Mouse (Mus musculus): ENCODE measurements around the gene Gm17662. TPM values are rescaled to one million over a fixed set of nuclear protein-coding genes. Genes with fewer than 3 reads are reported as not detected.

Gm17662 gene
- not detected for total RNA-seq (2021)

- no peak for DNase-seq
- intact Hi-C loops (cut with DNase I): no loop called here
These were observed at the start of gene Gm17662 for GRCm38 (mm10) chr4:104857029-104857428. Gene Gm17662 (plus strand): TSS chr4:104857329.

GRCm38 (mm10) chr4:104810710-104811286, 46.3 kb upstream of the Gm17662 start:
- peak; percentile 16 for DNase-seq
- intact Hi-C loops (cut with DNase I): no loop called here

- DNase-seq: no peak
- intact Hi-C loops (cut with DNase I): no loop called here
These were observed 43.5 kb upstream of the Gm17662 start for GRCm38 (mm10) chr4:104813617-104814016.

GRCm38 (mm10) chr4:104816519-104817232, 40.5 kb upstream of the Gm17662 start:
- intact Hi-C loops (cut with DNase I): no loop called here
- no peak for DNase-seq

- no peak for DNase-seq
- intact Hi-C loops (cut with DNase I): no loop called here
These were observed 39.6 kb upstream of the Gm17662 start for GRCm38 (mm10) chr4:104817509-104817908.

DNA sequence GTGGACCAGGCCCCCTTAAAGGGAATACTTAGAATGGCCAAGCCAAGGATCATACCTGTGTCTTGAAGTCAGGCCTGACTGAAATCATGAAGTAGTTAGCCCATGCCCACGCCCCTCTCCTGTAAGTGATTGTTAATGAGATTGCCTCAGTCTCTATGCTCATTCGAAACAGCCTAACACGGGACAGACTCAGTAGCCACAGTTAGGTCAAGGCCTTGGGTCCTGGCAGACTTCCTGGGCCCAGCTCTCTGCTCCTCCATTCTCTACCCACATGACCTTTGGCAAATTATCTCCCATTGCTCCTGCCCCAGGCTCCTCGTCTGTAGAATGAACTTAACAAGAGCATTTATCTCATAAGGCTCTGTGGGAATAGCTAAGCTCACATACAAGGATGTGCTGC, 38.1 kb upstream of the Gm17662 start:
- intact Hi-C loops (cut with DNase I): no loop called here
- DNase-seq: no peak

GRCm38 (mm10) chr4:104819891-104820290, 37.2 kb upstream of the Gm17662 start:
- no peak for DNase-seq
- intact Hi-C loops (cut with DNase I): no loop called here

DNA sequence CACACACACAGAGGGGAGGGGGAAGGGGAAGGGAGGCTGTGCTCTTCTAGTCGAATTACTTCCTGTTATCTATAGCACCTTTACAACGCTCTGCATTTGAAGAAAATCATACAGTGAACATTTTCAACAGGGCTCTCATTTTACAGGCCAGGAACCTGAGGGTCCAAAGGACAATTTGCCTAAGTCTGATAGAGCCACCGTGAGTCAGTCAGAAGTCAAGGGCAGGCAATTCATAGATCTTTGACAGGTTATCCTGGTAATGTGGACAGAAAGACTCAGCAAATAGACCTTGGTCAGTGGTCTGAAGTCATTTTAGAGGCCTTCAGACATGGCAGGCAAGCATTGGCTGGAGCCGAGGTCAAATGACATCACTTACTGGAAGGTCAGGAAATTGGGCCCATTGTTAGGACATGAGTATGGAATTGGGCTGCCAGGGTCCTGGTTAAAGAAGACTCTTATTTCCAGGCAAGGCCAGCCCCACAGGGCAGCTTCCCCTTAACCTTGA, 33.5 kb upstream of the Gm17662 start:
- DNase-seq: no peak
- intact Hi-C loops (cut with DNase I): no loop called here

GRCm38 (mm10) chr4:104824381-104825077, 32.6 kb upstream of the Gm17662 start:
- intact Hi-C loops (cut with DNase I): no loop called here
- DNase-seq: no peak

DNA sequence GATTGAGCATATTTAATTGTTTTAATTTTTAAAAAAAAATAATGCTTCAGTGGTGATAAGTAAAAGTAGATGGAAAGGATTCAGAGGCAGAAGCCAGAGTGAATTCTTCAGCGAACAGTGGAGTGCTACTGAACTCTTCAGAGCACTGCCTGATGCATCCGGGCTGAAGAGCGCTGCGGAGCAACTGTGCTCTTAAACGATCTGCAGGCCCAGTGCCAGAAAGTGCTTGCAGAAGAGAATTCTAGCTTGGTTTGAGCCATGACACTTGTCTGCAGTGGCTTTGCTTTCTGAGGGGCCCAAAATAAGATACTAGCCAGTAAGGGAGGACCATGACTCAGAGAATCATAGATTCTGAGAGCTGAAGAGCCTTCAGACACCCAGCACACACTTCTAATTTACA, 28.2 kb upstream of the Gm17662 start:
- DNase-seq: peak; percentile 43

GRCm38 (mm10) chr4:104835096-104835495, 22.0 kb upstream of the Gm17662 start:
- intact Hi-C loops (cut with DNase I): no loop called here
- no peak for DNase-seq

More for the DNA sequence above, 28.2 kb upstream of the Gm17662 start:
- intact Hi-C loops (cut with DNase I): no loop called here

DNA sequence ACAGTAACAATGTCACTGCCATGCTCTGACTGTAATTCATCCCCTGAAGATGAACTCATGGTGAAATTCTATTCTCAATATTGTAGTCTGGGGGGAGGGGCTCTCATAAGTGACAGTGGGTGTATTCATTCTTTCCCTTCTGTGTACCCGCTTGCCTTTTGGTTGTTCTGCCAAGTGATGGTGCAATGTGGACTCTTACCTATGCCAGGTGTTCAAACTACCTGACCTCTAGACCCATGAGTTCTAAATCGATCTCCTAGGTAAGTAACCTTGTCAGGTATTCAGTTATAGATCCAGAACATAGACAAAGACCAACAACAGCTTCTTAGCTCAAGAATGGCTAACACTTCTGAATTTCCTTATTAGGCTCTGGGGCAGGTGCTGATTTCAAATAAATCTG, 18.8 kb upstream of the Gm17662 start:
- intact Hi-C loops (cut with DNase I): no loop called here
- DNase-seq: no peak

GRCm38 (mm10) chr4:104842204-104842603, 14.9 kb upstream of the Gm17662 start:
- no peak for DNase-seq
- intact Hi-C loops (cut with DNase I): no loop called here

DNA sequence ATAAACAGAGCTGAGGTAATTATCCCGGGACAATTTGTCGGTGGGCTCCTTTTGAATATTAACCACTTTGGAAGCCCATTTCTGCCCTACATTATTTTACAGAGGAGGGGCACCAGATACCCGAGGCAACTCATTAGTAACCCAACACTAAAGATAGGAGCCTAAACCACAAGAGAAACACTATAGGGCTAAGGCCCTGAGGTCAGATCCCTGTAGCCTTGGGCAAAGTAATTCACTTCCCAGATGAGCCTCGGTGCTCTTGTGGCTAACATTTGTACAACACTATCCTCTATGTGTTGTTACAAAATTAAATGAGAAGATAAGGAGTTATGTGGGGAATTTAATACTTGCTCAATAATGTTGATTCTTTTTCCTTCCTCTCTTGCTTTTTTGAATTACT, 13.6 kb upstream of the Gm17662 start:
- intact Hi-C loops (cut with DNase I): no loop called here
- DNase-seq: no peak

GRCm38 (mm10) chr4:104855216-104855615, 1.9 kb upstream of the Gm17662 start:
- intact Hi-C loops (cut with DNase I): no loop called here
- no peak for DNase-seq

- intact Hi-C loops (cut with DNase I): no loop called here
- DNase-seq: no peak
These were observed 694 bp downstream of the Gm17662 start for GRCm38 (mm10) chr4:104857823-104858222.

- intact Hi-C loops (cut with DNase I): no loop called here
- no peak for DNase-seq
These were observed 4.1 kb downstream of the Gm17662 start for GRCm38 (mm10) chr4:104861241-104861640.

GRCm38 (mm10) chr4:104864397-104864796, 7.3 kb downstream of the Gm17662 start:
- intact Hi-C loops (cut with DNase I): no loop called here
- no peak for DNase-seq

DNA sequence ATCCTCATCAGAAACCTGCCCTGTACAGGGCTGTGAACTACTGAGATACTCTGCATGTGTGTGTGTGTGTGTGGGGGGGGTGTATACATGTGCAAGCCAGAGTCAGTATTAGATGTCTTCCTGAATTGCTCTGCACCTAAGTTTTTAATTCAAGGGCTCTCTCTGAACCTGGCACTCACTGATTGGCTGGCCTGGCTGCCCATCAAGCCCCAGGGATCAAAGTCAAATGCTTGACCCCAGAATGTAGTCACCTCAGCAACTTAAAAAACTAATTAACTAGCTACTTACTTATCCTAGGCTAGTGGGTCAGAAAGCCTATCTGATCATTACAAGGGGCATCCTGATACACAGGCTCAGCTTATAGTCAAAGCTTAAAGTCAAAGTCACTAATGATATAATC, 12.5 kb downstream of the Gm17662 start:
- intact Hi-C loops (cut with DNase I): no loop called here
- no peak for DNase-seq

DNA sequence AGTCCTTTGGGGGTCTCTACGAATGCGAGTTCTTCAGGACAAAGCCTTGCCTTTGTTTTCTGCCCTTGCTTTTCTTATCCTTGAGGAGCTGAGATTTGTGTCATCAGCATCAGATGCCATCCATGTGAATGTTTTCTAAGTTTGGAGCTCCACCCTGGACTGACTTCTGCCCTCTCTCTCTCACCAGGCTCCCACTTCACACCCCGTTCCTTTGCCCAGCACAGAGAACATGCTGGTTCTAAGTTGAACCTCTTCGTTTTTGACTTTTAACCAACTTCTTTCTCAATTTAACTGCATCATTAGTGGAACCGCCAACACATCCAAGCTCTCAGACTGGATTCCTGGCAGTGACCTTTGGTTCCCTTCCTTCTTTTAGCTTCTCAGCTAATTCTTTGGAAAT, 13.1 kb downstream of the Gm17662 start:
- intact Hi-C loops (cut with DNase I): no loop called here
- no peak for DNase-seq

DNA sequence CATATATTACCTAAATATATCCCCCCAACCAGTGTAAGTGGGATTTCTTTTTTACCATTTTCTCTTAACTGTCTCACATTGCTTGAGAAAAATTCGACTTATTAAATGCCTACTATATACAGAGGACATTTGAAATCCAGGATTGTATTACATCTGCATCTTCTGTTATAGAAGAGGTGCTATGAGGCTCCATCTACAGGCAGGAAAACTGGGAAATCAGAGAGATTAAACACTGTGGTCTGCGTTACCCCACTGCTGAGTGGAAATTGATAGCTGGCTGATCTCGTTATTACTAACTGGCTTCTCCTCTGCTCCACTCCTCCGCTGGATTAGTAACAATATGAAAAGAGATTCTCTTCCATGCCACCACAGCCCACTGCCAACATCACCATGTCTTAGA, 18.7 kb downstream of the Gm17662 start:
- intact Hi-C loops (cut with DNase I): no loop called here
- DNase-seq: no peak

DNA sequence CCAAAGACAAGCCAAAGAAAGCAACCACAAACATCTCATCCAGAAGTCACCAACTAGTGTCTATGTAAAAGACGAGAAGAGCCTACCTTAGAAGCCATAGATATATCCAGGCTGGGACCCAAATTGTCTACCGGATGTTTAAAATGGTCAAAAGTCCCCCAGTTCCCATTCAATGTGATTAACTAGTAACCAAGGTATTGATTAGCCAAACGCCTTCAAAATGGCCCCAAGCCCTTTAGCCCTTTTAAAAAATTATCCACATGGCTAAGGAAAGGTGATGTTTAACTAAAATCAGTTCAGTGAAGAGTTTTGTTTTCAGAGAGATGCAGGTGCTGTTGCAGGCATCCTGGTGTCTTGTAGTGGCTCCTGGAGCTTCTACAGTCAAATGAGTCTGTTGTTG, 19.2 kb downstream of the Gm17662 start, which contains the start of gene C8a:
C8a (minus strand) TSS at position 76 of the 400 bp plus-strand sequence.
- intact Hi-C loops (cut with DNase I): no loop called here
- DNase-seq: no peak

Data from left cerebral cortex, postnatal 4 days (tissue).